Mouse (Mus musculus) lung, adult 18-20 months (tissue): ENCODE results near the gene Gys1.
A peak's percentile ranks its signal among the peaks of the same experiment; 100 is the strongest.

Experiments used
- DNase-seq, 2 experiments: peaks; one replicate each; pipeline ENCODE4 v3.0.0; 2022; ENCODE audit warnings: mixed read lengths in 2 of 2

Gene Gys1

GRCm38 (mm10) chr7:45414740-45415224 is 19.9 kb upstream of the Gys1 start:
- no peak for DNase-seq

DNA sequence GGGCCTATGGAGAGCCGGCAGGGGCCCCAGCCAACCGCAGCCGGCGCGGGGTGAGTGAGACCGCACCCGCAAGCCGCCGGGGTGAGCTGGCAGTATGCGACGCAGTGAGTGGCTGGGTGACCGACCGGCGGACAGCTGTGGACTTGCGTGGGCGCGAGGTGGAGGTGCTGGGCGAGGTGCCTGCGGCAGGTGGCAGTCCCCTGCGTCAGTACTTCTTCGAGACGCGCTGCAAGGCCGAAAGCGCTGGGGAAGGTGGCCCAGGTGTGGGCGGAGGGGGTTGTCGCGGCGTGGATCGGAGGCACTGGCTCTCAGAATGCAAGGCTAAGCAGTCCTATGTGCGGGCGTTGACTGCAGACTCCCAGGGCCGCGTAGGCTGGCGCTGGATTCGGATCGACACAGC is 19.0 kb upstream of the Gys1 start:
- no peak for DNase-seq

- peak in 1 of 2 experiments; percentile 53 for DNase-seq
These were observed 16.6 kb upstream of the Gys1 start for GRCm38 (mm10) chr7:45417962-45418492.

DNA sequence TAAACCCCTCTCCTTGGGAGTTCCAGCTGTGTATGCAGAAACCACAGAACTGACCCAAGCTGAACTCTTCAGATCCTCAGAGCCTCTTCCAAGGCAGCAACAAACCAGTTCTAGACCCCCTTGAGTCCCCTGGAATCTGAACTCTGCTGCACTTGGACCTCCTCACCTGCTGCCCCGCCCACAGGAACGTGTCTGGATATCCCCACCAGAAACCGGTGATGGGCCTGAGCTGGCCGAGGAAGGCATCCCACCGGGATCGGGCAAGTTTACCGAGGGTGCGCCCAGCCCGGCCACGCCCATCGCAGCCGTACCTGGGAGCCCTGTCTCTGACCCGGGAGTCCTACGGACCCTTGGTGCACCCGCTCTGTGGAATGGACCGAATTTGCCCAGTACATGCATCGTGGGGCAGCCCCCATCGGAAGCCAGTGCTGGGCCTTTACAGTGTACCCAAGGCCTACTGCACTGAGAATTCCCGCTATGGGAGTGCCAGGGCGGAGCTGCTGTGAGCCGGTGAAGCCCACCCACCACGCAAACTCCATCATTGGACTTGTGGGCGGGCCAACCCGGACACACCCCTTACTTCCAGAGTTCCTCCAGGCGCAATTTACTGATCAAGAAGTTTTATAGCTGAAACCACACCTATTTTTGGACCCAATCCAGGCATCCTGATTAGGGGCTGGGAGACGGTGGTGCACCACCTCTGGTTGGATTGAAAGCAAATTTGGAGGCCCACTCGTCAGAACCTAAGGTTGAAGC is 14.6 kb upstream of the Gys1 start:
- DNase-seq, result no peak

GRCm38 (mm10) chr7:45420615-45420919 is 14.1 kb upstream of the Gys1 start, which contains the start of gene Lhb:
TSS of gene Lhb (plus strand) at chr7:45420820.
- DNase-seq, result no peak

GRCm38 (mm10) chr7:45421194-45421593 is 13.4 kb upstream of the Gys1 start:
- DNase-seq, result no peak

- no peak for DNase-seq
These were observed 8.1 kb upstream of the Gys1 start for GRCm38 (mm10) chr7:45426556-45426955.

GRCm38 (mm10) chr7:45433835-45434202 is 825 bp upstream of the Gys1 start:
- no peak for DNase-seq

GRCm38 (mm10) chr7:45435038-45435437 is 394 bp downstream of the Gys1 start:
- peak in 1 of 2 experiments; percentile 61 for DNase-seq

DNA sequence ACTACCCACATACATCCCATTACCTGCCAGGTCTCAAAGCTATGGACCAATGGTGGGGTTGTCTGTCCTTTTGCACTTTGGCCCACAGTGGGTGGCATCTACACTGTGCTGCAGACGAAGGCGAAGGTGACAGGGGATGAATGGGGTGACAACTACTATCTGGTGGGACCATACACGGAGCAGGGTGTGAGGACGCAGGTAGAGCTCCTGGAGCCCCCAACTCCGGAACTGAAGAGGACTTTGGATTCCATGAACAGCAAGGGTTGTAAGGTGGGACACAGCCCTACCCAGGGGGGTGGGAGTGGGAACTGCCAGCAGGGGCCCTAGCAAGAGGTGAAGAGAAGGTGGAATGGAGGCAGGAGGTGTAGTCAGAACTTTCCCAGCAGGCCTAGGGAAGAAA is 1.8 kb downstream of the Gys1 start:
- DNase-seq, result no peak

DNA sequence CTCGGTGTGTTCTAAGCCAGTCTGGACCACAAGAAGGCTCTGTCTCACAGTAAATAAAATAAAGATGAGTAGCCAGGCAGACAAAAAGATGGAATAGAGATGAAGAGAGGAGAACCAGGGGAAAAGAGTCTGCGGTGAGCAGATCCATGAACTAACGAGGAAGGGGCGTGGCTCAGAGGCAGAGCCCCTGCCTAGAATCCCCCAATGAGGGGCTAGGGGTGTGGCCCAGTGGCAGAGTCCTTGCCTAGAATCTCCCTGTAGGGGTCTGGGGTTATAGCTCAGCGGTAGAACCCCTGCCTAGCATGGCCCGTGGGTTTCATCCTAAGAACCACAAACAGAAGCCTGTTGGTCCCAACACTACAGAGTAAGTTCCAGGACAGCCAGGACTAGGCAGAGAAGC is 2.4 kb downstream of the Gys1 start:
- no peak for DNase-seq

DNA sequence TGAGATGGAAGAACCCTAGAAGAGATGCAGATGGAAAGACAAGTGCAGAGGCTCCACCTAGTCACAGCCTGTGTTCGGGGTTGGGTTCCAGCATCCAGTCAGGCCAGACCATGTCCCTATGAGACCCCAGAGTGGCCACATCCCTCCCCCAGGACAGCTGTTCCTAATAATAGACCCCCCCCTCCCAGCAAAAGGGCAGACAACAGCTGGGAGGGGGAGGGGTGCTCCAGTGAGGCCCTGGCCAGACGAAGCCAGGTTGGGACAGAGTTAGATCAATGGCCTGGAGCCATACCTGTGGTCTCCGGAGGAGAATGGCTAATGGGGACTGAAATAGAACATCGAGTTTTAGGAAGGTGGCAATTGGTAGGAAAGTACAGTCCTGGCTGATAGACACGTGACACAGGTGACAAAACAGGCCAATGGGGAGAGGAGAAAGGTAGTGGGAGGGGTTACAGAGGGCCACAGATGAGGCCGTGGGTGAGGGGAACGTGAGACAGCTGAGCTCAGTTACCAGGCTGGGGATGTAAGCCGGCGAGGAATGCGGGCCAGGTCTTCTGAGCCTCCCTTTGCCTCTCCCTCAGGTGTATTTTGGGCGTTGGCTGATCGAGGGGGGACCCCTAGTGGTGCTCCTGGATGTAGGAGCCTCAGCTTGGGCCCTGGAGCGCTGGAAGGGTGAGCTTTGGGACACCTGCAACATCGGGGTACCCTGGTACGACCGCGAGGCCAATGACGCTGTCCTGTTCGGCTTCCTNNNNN is 3.1 kb downstream of the Gys1 start, which contains the start of gene Ruvbl2:
TSS of gene Ruvbl2 (minus strand) at position 576 of the 756 bp plus-strand sequence.
- peak; percentile 44 to 71 for DNase-seq

- no peak for DNase-seq
These were observed 9.1 kb downstream of the Gys1 start for GRCm38 (mm10) chr7:45443526-45444420.

DNA sequence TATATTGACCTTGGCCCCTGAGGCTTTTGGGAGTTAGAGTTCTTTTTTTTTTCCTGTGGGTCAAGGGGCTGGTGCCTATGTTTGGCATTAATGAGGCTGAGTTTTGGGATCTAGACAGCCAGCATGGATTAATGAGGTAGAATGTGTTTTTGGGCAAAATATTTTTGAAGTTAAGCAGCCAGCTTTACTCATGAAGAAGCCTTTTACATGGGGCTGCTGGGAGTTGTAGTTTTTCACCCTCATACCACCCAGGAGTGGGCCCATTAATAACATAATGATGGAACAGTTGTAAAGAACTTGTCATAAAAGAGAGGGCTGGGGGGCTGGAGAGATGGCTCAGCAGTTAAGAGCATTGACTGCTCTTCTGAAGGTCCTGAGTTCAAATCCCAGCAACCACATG is 11.9 kb downstream of the Gys1 start:
- DNase-seq, result no peak

DNA sequence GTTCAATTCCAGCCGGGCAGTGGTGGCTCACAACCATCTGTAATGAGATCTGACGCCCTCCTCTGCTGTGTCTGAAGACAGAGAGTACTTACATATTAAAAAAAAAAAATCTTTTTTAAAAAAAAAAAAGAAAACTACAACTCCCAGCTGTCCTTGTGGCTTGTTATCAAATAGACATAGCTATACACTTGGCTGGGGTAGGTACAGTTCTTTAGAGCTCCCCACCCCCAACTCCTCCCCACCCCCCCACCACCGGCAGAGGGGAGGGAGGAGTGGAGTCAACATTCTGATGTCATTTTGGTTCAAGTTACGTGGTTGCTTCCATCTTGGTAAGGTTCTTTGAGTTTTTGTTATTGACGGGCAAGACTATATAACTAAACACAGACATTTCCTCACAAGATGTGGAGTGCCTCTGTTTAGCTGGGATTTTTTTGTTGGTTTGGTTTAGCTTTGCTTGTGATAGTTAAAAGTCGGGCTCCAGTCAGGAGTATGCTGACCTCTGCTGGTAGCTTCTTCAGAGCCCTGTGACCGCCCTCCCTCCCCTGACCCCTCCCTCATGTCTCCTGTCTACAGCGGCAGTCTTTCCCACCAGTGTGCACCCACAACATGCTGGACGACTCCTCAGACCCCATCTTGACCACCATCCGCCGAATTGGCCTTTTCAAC is 12.8 kb downstream of the Gys1 start:
- peak in 1 of 2 experiments; percentile 36 for DNase-seq

DNA sequence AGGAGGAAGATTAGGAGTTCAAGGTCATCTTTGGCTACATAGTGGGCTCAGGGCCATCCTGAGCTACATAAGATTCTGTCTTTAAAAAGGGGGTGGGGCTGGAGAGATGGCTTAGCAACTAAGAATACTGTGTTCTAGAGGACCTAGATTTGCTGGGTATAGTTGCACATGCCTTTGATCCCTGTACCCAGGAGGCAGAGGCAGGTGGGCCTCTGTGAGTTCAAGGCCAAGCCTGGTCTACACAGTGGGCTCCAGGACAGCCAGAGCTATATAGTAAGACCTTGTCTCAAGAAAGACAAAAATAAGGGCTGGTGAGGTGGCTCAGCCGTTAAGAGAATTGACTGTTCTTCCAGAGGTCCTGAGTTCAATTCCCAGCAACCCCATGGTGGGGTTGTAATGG is 15.3 kb downstream of the Gys1 start:
- no peak for DNase-seq

GRCm38 (mm10) chr7:45451344-45451982 is 16.8 kb downstream of the Gys1 start:
- DNase-seq, result peak; percentile 75 to 83

DNA sequence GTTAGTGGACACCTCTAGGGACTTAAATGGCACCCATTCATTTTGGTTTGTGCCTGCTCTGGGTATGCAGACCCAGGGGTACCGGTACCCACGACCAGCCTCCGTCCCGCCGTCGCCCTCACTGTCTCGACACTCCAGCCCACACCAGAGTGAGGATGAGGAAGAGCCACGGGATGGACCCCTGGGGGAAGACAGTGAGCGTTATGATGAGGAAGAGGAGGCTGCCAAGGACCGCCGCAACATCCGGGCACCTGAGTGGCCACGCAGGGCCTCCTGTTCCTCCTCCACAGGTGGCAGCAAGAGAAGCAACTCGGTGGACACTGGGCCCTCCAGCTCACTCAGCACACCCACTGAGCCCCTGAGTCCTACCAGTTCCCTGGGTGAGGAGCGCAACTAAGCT is 20.3 kb downstream of the Gys1 start:
- no peak for DNase-seq

- peak in 1 of 2 experiments; percentile 41 for DNase-seq
These were observed 21.5 kb downstream of the Gys1 start for GRCm38 (mm10) chr7:45455932-45456696.

GRCm38 (mm10) chr7:45456721-45457203 is 22.1 kb downstream of the Gys1 start:
- no peak for DNase-seq
